Mouse (Mus musculus) thymus, postnatal 36 days (tissue): ENCODE data around the gene Mylk.

Source experiments
- DNase-seq, 2 experiments: peaks; one replicate each; pipeline ENCODE4 v3.0.0; 2022; ENCODE audit warnings: mixed read lengths in 2 of 2

The Mylk gene

DNA sequence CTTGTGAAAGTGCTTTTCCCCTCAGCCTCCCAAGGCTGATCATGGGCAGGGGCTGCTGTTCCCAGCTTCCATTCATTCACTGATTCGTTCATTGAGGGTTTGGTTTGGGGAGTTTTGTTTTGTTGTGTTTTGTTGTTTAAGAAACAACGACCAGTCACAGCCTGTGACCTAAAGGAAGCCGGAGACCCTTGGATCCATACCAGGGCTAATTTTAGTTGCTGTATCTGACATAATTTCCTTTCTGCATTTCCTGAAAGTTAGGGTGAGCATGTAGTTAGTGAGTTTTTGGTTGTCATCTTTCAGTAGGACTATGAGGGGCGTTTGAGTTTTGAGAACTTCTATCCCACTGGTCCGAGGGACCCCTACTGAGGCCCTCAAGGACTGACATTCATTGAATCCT lies 207.2 kb downstream of the Mylk start:
- DNase-seq, result no peak

GRCm38 (mm10) chr16:34952798-34953197 lies 207.8 kb downstream of the Mylk start:
- no peak for DNase-seq

DNA sequence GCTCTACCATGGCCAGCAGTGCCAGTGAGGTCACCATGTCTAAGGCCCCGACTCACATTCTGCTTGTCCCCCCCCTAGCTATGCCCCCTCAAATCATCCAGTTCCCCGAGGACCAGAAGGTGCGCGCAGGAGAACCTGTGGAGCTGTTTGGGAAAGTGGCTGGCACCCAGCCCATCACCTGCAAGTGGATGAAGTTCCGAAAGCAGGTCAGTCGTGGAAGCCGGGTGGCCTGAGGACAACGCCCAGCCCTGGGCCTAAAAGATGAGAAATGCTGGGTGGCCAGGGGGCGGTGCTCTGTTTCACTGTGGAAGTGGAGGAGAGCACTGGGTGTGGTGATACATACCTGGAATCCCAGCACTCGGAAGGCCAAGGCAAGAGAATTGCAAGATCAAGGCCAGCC lies 208.5 kb downstream of the Mylk start:
- no peak for DNase-seq

GRCm38 (mm10) chr16:34957487-34958230 lies 212.6 kb downstream of the Mylk start:
- no peak for DNase-seq

DNA sequence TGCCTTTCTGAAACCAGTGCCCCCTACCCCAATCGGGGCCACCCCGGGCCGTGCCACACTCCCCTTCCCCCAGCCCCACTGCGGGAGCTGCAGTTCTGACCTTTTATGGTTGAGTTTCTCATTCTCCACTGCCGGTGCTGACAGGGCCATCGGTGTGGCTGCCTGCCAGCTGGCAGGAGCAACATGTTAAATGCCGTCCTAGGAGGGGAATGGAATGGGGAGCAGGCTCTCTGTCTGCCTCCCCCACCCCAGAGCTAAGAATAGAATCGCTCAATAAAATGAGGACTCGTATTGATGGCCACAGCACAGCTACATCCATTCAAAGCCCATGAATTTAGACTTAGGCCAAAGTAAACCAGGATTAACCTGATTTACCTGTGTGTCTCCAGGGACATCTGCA lies 213.7 kb downstream of the Mylk start:
- DNase-seq, result no peak

GRCm38 (mm10) chr16:34959261-34959660 lies 214.3 kb downstream of the Mylk start:
- no peak for DNase-seq

- no peak for DNase-seq
Measured at GRCm38 (mm10) chr16:34960243-34960642, 215.2 kb downstream of the Mylk start.

- no peak for DNase-seq
Measured at GRCm38 (mm10) chr16:34960866-34961582, 216.0 kb downstream of the Mylk start.

GRCm38 (mm10) chr16:34962322-34962721 lies 217.3 kb downstream of the Mylk start:
- no peak for DNase-seq

- no peak for DNase-seq
Measured at GRCm38 (mm10) chr16:34963008-34963407, 218.0 kb downstream of the Mylk start.

DNA sequence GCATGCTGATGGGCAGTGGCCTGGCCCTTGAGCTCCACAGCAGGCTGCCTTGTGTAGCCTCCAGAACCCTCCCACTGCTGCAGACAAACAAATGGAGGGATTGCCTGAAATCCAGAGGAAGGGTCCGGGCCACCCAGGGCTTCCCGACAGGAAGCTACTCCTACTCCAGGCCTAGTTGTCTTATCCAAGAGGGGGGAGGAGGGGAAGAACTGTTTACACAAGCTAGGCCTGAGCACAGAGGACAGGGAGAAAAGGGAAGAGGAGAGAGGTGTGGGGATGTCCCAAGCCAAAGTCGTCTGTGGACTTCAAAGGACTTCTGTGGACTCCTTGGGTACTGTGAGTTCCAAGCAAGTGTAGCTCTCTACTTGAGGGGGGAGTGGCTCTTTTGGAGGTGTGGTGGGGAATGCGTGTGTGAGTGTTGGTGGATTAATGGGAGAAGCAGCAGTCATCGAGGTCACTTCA lies 221.6 kb downstream of the Mylk start:
- DNase-seq, result no peak

DNA sequence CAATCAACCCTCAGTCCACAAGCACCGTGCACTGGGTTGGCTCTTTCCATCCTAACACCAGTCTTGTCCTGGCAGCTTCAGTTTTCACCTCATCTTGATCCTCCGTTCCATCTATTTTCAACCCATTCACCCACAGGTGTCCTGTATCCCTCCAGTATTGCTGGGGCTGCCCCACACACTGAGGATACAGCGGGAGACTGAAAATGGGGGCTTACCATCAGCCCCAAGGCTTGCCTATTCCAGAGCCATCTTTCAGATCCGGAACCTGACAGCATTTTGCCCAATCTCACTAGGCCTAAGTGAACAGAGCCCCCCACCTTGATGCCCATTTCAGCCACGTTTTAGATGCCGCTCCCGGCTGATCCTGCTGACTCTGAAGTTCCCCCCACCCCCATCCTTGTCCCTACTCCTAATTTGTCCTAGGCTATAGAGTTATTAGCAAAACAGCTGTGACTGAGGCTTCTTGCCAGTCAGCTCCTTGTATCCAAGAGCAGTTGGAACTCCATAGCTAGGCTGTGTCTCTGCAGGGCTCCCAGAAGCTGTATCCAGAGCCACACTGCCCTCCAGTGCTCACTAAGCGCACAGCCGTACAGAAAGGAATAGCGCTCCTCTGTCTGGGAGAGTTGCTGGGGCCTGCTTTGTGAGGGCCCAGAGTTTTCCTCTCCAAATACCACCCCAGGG lies 222.2 kb downstream of the Mylk start:
- no peak for DNase-seq

- no peak for DNase-seq
Measured at GRCm38 (mm10) chr16:34968181-34968580, 223.2 kb downstream of the Mylk start.

DNA sequence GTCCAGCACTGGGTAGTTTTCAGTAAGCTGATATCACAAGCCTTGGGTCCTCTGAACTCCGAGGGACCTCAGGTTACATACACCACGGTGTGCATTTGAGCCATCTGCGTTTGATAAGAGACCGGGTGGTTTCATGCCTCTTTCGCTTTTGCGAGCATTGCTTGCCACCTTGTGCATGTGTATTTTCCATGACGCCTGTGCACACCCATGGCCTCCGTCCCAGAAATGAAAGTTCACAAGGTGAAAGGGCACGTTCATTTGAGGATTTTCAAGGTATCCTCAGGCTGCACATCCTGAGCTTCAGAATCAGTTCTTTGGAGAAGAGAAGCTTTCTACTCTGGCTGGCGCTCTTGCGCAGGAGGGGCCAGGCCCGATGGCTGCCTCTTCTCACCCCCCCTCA lies 227.5 kb downstream of the Mylk start:
- no peak for DNase-seq

GRCm38 (mm10) chr16:34975544-34975943 lies 230.5 kb downstream of the Mylk start:
- no peak for DNase-seq

GRCm38 (mm10) chr16:34976630-34977029 lies 231.6 kb downstream of the Mylk start:
- DNase-seq, result peak in 1 of 2 experiments; percentile 9

- DNase-seq, result no peak
Measured at GRCm38 (mm10) chr16:34978018-34978417, 233.0 kb downstream of the Mylk start.

GRCm38 (mm10) chr16:34981009-34981408 lies 236.0 kb downstream of the Mylk start:
- DNase-seq, result no peak

DNA sequence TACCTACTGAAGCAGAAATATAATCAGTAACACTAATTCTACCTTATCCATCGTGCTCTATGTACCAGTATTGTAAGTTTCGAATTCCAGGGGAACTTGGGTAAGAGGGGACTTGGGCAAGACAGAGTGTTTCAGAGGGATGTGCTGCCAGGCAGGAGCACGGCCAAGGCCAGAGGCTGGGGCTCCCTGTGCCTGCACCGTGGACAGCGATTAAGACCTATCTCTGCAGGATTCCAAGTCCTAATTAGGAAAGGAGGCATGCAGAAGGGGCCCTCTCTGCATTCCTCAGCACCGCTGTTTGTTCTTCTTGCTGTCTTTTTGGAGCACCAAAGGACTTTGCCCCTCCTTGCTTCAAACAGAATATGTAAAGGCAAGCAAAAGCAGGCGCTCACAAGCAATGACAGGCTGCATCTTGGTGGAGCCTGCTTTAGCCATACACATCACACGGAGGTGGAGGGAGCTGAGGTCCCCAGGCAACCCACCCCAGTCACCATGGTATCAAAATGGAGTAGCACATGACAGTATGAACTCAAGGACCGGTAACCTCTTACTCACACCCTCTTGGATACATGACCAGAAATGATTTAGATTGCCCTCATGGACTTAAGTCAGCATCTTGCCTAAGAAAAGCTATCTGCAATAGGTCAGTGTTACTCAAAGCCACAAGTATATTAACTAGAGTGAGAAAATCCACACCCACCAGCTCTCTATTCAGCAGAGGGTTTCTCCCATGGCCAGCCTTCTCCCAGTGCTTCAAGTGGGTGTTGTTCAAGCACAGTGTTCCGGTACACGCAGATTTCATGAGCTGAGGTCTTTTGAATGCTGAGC lies 239.4 kb downstream of the Mylk start:
- DNase-seq, result no peak

DNA sequence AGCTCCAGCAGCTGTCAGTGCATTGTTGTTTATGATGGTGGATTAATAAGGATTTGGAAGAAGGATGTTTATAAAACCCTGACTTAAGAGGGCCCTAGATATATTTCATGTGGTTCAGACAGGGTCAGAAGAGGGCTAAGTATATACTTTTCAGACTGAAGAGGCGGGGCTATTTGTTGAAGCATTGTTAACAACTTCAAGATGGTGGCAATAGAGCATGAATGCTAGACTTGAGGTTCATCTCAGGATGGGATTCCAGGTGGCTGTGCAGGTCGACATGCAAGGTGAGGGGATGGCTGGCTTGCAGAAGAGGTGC lies 240.0 kb downstream of the Mylk start:
- DNase-seq, result no peak

DNA sequence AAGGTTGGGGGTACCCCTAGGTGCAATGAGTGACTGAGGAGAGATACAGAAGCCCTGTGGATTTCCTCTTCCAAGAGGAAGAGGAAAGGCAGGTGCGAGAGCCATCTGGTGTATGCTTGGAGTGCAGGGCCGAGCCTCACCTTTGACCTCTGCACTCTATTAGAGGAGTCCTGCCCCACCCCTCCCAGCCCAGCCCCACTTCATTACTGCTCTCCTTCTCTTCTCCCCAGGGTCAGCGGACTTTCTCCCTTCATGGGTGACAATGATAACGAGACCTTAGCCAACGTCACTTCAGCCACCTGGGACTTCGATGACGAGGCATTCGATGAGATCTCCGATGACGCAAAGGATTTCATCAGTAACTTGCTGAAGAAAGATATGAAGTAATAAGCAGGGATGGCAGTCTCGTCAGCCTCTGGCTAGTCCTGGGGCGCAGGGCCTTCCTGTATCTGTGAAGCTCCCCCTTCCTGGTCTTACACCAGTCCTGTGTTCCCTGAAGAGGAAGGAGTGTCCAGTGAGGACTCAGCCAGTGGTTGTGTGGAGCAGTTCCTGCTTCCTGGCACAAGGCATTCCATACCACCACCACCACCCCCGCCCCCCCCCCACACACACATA lies 241.3 kb downstream of the Mylk start:
- no peak for DNase-seq

- no peak for DNase-seq
Measured at GRCm38 (mm10) chr16:34991365-34991764, 246.4 kb downstream of the Mylk start.

DNA sequence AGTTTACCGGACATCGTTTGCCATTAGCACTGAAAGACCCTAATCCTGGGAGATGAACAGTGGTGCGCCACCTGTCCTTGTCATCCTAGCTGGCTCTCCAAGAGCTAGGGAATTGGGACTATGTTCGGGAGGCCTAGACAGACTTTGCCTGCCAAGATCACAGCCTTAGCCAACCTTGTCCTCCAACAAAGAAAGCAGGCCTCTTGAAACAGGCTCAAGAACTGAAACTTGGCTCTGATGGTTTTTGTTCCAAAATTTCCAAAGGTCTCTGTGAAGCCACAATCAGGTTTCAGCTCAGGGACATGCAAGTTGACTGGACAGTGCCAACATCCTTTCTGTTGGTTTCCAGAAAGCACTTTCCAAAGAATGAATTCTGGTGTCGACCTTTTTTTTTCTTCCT lies 247.8 kb downstream of the Mylk start:
- DNase-seq, result no peak
